Mouse (Mus musculus): ENCODE measurements at regions not wholly inside any gene's neighbourhood (a gene's known extent, or its start where the extent isn't known, plus 50 kb on each side); places are given as distances from the start of the nearest gene placed in this dataset.
"Not testable (repeated sequence)": the region's sequence is repeated elsewhere in the genome, so short reads cannot be mapped to it uniquely, and the experiment has no call there.

GRCm38 (mm10) chr9:86079275-86079674 lies 237.1 kb downstream of the Tpbg start:
- no peak for ATAC-seq (replicated peaks; ENCODE audit: poor library complexity, severe bottlenecking)

GRCm38 (mm10) chr9:86081873-86082272 lies 239.7 kb downstream of the Tpbg start:
- no peak for ATAC-seq (replicated peaks; ENCODE audit: poor library complexity, severe bottlenecking)

DNA sequence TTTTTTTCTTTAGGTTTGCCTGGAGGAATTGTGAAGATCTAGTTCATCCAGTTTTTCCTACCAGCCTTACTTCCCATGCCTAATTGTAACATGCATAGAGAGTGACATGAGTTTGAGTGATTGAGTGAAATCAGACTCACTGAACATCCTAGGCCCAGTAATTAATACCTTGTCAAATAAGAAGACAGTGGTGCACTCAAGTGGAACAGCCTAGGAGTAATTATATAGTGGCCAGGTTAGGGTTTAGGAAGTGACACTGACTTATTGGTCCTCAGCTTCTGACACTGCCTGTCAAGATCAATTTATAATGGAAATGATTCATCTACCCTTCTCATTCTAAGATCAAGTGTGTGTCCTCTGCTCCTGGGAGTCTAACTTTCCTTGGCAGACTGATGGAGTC lies 250.8 kb downstream of the Tpbg start:
- no peak for ATAC-seq (replicated peaks; ENCODE audit: poor library complexity, severe bottlenecking)

DNA sequence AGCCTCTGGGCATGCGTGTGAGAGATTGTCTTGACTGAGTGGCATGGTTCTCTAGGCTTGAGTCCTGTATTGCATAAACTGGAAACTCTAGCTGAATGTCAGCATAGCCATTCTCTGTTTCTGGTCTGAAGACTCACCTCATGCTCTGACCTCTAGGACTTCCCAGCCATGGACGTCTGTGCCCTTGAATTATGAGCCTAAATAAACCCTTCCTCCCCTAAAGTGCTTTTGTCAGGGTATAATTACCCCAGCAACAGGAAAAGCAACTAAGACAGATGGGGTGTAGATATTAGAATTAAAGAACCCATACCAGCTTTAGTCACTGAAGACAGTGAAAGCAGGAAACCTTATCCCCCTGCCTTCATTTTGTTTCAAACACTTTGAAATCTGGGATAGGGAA lies 253.3 kb downstream of the Tpbg start:
- no peak for ATAC-seq (replicated peaks; ENCODE audit: poor library complexity, severe bottlenecking)

- no peak for ATAC-seq (replicated peaks; ENCODE audit: poor library complexity, severe bottlenecking)
These were observed 254.1 kb downstream of the Tpbg start for GRCm38 (mm10) chr9:86096246-86096645.

DNA sequence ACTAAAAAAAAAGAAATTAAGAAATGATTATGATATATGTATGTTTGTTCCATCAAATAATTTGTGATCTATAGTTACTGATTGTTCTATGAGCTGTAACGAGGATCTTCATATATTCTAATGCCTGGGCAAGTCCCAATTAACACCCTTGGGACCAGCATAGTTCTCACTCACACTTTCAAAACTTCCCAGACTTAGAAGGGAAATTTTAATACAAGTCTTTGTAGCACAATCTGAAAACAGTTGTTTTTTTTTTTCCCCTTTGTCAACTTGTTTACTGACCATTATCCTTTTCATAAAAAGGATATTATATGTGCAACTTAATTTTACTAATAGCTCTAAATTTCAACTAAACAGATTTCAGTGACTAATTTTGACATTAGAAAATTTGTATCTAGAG lies 257.1 kb downstream of the Tpbg start:
- no peak for ATAC-seq (replicated peaks; ENCODE audit: poor library complexity, severe bottlenecking)

- ATAC-seq (replicated peaks; ENCODE audit: poor library complexity, severe bottlenecking), result peak; percentile 79
These were observed 259.3 kb downstream of the Tpbg start for GRCm38 (mm10) chr9:86101360-86102086.

- no peak for ATAC-seq (replicated peaks; ENCODE audit: poor library complexity, severe bottlenecking)
These were observed 261.4 kb downstream of the Tpbg start for GRCm38 (mm10) chr9:86103607-86104006.

- ATAC-seq (replicated peaks; ENCODE audit: poor library complexity, severe bottlenecking), result peak; percentile 89
These were observed 262.5 kb downstream of the Tpbg start for GRCm38 (mm10) chr9:86104664-86105063.

GRCm38 (mm10) chr9:86105851-86106250 lies 263.7 kb downstream of the Tpbg start:
- no peak for ATAC-seq (replicated peaks; ENCODE audit: poor library complexity, severe bottlenecking)

GRCm38 (mm10) chr9:86109906-86110305 lies 267.7 kb downstream of the Tpbg start:
- ATAC-seq (replicated peaks; ENCODE audit: poor library complexity, severe bottlenecking), result no peak

DNA sequence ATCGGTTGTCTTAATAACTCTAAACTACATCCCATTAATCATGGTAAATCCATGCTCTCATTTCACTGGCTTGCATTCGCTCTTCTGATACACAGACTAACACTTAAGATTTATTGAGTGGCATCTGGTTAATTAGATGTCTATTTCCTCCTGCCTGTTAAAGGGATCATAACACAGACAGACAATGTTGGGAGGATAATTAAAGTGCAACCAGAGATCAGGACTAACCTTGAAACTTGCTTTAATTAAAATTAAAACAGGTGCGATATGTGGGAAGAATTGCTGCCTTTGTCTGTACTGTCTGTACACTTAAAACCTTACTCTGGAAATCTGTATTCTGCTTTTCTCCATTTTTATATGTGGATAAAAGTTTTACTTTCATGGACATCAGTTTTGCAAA lies 277.2 kb downstream of the Tpbg start:
- ATAC-seq (replicated peaks; ENCODE audit: poor library complexity, severe bottlenecking), result no peak

DNA sequence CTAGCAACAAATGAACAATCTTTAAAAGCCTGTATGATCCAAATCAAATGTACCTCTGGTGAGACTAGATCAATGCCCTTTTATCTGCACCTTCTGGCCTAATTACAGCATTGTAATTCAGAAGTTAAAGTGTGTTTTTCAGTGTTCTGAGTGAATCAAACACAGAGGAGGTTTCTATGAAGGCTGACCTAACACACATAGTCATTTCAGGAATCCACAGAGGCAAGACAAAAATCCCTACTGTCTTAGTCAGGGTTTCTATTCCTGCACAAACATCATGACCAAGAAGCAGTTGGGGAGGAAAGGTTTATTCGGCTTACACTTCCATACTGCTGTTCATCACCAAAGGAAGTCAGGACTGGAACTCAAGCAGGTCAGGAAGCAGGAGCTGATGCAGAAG lies 293.4 kb downstream of the Tpbg start:
- ATAC-seq (replicated peaks; ENCODE audit: poor library complexity, severe bottlenecking), result not testable (repeated sequence)

DNA sequence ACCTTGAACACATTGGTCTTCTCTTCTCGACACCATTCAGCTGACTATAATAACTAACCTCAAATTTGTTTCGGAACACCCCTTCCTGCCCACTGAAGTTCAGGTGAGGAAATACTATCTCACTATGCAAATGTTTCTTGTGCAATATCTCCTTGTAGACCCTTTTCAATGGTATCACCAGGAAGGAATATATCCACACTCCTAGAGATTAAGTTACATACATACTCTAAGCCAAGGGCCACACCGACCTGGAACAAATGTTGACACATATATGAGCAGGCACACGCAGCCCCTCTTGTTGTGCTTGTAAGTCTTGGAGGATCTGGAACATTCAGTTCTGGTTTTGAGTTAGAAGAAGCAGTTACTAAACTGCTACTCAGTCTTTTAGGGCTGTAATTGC lies 303.7 kb downstream of the Tpbg start:
- ATAC-seq (replicated peaks; ENCODE audit: poor library complexity, severe bottlenecking), result no peak

GRCm38 (mm10) chr9:86160316-86160715 lies 304.4 kb downstream of the Ube2cbp start:
- ATAC-seq (replicated peaks; ENCODE audit: poor library complexity, severe bottlenecking), result no peak

DNA sequence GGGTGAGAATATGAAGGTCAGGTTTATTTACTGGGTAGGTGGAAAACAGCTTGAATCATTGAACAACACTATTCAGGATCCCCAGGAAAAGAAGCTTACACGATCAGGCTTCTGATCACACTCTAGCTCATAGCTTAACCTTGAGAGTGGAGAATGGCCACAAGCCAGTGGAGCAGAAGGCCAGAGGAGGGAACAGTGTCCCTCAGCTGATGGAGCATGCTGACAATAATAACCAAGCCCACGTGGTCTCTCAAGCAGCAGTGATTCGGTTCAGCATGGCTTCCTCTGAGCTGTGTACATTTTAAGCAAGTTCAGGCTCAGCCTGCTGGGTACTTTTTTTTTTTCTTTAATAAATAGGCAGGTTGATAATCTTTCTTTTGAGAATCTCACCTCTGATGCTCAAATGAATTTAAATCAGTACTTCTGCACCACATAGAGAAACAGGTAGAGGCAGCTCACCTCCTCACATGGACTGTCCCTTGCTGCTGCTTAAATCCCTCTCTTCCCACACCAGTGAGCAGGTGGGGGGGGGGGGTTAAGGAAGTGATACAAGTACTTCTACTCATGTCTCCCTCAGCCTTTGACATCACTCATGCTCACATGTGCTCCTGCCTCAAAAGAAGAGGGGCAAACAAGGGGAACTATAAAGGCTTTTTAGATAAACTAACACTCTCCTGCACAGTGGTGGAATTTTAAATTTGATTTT lies 298.2 kb downstream of the Ube2cbp start:
- ATAC-seq (replicated peaks; ENCODE audit: poor library complexity, severe bottlenecking), result no peak

- no peak for ATAC-seq (replicated peaks; ENCODE audit: poor library complexity, severe bottlenecking)
These were observed 294.0 kb downstream of the Ube2cbp start for GRCm38 (mm10) chr9:86170756-86171155.

DNA sequence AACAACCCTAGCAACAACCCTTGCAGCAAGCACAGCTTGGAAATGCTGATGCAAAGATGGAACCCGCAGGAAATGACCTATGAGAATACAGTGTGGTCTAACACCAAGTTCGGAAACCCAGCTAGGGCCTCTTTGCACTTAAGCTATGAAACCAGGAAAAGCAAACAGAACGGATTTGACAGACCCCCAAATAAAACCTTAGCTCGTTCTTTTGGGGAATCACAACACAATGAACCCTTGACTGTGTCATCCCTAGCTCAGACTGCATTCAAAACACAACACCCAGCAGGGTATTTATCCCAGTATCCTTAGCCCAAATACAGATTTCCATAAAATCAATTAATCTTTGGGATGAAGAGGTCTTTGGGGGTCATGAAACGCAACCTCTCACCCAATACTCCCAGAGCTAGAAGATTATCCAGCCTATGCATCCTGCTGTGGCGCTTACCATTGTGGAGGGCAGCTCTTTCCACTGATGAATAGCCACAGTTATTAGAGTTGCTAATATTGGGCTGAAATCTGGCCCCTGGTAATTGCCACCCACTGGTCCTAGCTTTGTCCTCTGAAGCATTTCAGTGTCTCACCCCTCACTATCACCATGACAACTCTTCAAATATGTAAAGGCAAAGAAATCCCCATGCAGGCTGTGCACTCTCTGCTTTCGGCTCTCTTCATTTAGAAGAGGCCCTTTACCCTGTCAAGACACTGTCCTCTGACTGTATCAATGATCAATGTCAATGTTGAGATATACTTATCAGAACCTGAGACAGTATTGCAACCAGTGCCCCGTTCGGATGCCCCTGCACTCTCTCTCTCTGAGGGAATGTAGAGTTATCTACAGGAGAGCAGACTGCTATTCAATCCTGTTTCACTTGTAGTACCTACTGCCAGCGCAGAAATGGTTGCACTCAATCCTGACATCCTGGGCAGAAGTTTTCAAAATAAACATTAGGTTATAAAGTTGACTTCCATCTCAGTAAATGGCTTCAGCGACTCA lies 277.7 kb downstream of the Ube2cbp start:
- ATAC-seq (replicated peaks; ENCODE audit: poor library complexity, severe bottlenecking), result no peak

DNA sequence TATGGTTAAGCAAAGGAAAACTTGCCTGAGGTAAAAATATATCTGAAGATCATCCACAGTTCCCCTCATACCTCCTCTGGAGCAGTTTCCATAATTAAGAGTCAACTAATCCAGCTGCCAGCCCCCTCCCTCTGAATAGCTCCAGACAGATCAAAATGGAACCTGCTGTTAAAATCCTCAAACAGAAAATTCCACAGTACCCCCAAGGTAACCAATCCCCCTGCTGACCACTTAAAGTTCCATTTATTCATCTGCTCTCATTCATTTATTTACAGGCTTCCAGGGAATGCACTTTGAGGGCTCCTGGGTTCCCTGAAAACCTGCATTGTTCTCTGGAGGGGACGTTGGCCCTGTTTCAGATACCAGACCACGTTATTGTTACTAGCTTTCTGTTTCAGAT lies 275.9 kb downstream of the Ube2cbp start:
- ATAC-seq (replicated peaks; ENCODE audit: poor library complexity, severe bottlenecking), result no peak

DNA sequence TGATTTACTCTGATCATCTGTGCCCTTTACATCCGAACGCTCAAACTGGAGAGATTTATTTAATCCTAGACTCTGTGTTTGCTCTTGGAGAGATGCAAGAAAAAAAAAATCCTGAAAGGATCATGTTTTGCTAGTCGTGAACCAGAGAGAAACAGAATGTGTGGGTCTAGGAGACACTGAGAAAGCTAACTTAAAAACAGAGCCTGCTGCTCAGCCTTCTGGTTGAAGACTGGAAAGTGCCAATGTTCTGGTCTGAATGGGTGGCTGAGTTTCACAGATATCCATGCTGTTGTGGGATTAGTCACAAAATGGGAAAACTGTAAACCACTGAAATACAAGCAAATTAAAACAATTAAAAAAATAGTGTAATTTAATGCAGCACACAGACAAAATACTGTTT lies 259.7 kb downstream of the Ube2cbp start:
- no peak for ATAC-seq (replicated peaks; ENCODE audit: poor library complexity, severe bottlenecking)
